Mouse (Mus musculus): ENCODE results near the gene Gm10283. TPM values are rescaled to one million over a fixed set of nuclear protein-coding genes. Genes with fewer than 3 reads are reported as not detected.
A peak's percentile ranks its signal among the peaks of the same experiment; 100 is the strongest.

Gm10283 gene
- polyA plus RNA-seq, 1 experiment from 2014 or later = not detected

- Histone ChIP-seq H3K9ac (ENCODE audit: low read depth, low read length) (no peak overlapping the region), H3K4me2 (ENCODE audit: low read depth, low read length) (no peak overlapping the region), H3K4me3 (ENCODE audit: low read length) (no peak overlapping the region), H3K4me1 (ENCODE audit: control insufficient read depth, insufficient read depth, low read length) (no peaks in the 10 kb centered on the region), H3K9me3 (ENCODE audit: control insufficient read depth, low read length) (no peaks in the 10 kb centered on the region), H3K27ac (ENCODE audit: low read length) (no peak overlapping the region), H3K36me3 (ENCODE audit: control insufficient read depth, insufficient read depth, low read length) (no peaks in the 10 kb centered on the region), H3K27me3 (replicated peaks; ENCODE audit: control insufficient read depth, insufficient read depth, low read length) (no peaks in the 10 kb centered on the region)
- ATAC-seq = peak; percentile 53; the same call in 1 of the 2 replicates
- 36% methylated on average over 15 of the region's 15 CpGs for WGBS
Measured at GRCm38 (mm10) chr8:60466686-60467335, 36.2 kb downstream of the Gm10283 start.

- Histone ChIP-seq H3K27me3 (replicated peaks; ENCODE audit: control insufficient read depth, insufficient read depth, low read length) (no peaks in the 10 kb centered on the region), H3K36me3 (ENCODE audit: control insufficient read depth, insufficient read depth, low read length) (no peaks in the 10 kb centered on the region), H3K4me3 (ENCODE audit: low read length) (no peak overlapping the region), H3K27ac (ENCODE audit: low read length) (no peak overlapping the region), H3K4me2 (ENCODE audit: low read depth, low read length) (no peak overlapping the region), H3K4me1 (ENCODE audit: control insufficient read depth, insufficient read depth, low read length) (no peaks in the 10 kb centered on the region), H3K9ac (ENCODE audit: low read depth, low read length) (no peak overlapping the region), H3K9me3 (ENCODE audit: control insufficient read depth, low read length) (no peaks in the 10 kb centered on the region)
- 66% methylated on average over 2 of the region's 2 CpGs for WGBS
- no peak for ATAC-seq
Measured at GRCm38 (mm10) chr8:60449296-60449695, 53.7 kb downstream of the Gm10283 start.

GRCm38 (mm10) chr8:60444989-60445388 is 58.0 kb downstream of the Gm10283 start:
- Histone ChIP-seq H3K27me3 (replicated peaks; ENCODE audit: control insufficient read depth, insufficient read depth, low read length) (no peaks in the 10 kb centered on the region), H3K4me3 (ENCODE audit: low read length) (no peak overlapping the region), H3K9me3 (ENCODE audit: control insufficient read depth, low read length) (no peaks in the 10 kb centered on the region), H3K9ac (ENCODE audit: low read depth, low read length) (no peak overlapping the region), H3K36me3 (ENCODE audit: control insufficient read depth, insufficient read depth, low read length) (no peaks in the 10 kb centered on the region), H3K4me1 (ENCODE audit: control insufficient read depth, insufficient read depth, low read length) (no peaks in the 10 kb centered on the region), H3K27ac (ENCODE audit: low read length) (no peak overlapping the region), H3K4me2 (ENCODE audit: low read depth, low read length) (no peak overlapping the region)
- no peak for ATAC-seq
- 71% methylated on average over 6 of the region's 6 CpGs for WGBS

GRCm38 (mm10) chr8:60438557-60438956 is 64.4 kb downstream of the Gm10283 start:
- no peak overlapping the region for H3K9ac ChIP-seq (ENCODE audit: low read depth, low read length)
- no peak overlapping the region for H3K4me3 ChIP-seq (ENCODE audit: low read length)
- no peaks in the 10 kb centered on the region for H3K36me3 ChIP-seq (ENCODE audit: control insufficient read depth, insufficient read depth, low read length)
- H3K27me3 ChIP-seq (replicated peaks; ENCODE audit: control insufficient read depth, insufficient read depth, low read length) = no peaks in the 10 kb centered on the region
- no peaks in the 10 kb centered on the region for H3K4me1 ChIP-seq (ENCODE audit: control insufficient read depth, insufficient read depth, low read length)
- no peak for ATAC-seq
- no peaks in the 10 kb centered on the region for H3K9me3 ChIP-seq (ENCODE audit: control insufficient read depth, low read length)
- no peak overlapping the region for H3K27ac ChIP-seq (ENCODE audit: low read length)
- no peak overlapping the region for H3K4me2 ChIP-seq (ENCODE audit: low read depth, low read length)
- WGBS = 53% methylated on average over 3 of the region's 3 CpGs

GRCm38 (mm10) chr8:60436872-60437271 is 66.1 kb downstream of the Gm10283 start:
- Histone ChIP-seq H3K36me3 (ENCODE audit: control insufficient read depth, insufficient read depth, low read length) (no peaks in the 10 kb centered on the region), H3K27ac (ENCODE audit: low read length) (no peak overlapping the region), H3K4me1 (ENCODE audit: control insufficient read depth, insufficient read depth, low read length) (no peaks in the 10 kb centered on the region), H3K4me3 (ENCODE audit: low read length) (no peak overlapping the region), H3K4me2 (ENCODE audit: low read depth, low read length) (no peak overlapping the region), H3K9me3 (ENCODE audit: control insufficient read depth, low read length) (no peaks in the 10 kb centered on the region), H3K9ac (ENCODE audit: low read depth, low read length) (no peak overlapping the region), H3K27me3 (replicated peaks; ENCODE audit: control insufficient read depth, insufficient read depth, low read length) (no peaks in the 10 kb centered on the region)
- no peak for ATAC-seq
- 90% methylated on average over 3 of the region's 3 CpGs for WGBS

GRCm38 (mm10) chr8:60432649-60433048 is 70.3 kb downstream of the Gm10283 start:
- Histone ChIP-seq H3K27me3 (replicated peaks; ENCODE audit: control insufficient read depth, insufficient read depth, low read length) (no peaks in the 10 kb centered on the region), H3K9ac (ENCODE audit: low read depth, low read length) (no peak overlapping the region), H3K4me1 (ENCODE audit: control insufficient read depth, insufficient read depth, low read length) (no peaks in the 10 kb centered on the region), H3K4me3 (ENCODE audit: low read length) (no peak overlapping the region), H3K4me2 (ENCODE audit: low read depth, low read length) (no peak overlapping the region), H3K9me3 (ENCODE audit: control insufficient read depth, low read length) (no peaks in the 10 kb centered on the region; the same call in 1 of the 2 replicates), H3K27ac (ENCODE audit: low read length) (no peak overlapping the region), H3K36me3 (ENCODE audit: control insufficient read depth, insufficient read depth, low read length) (no peaks in the 10 kb centered on the region)
- ATAC-seq = no peak
- 93% methylated on average over 5 of the region's 5 CpGs for WGBS

GRCm38 (mm10) chr8:60406358-60406757 is 96.6 kb downstream of the Gm10283 start:
- Histone ChIP-seq H3K4me1 (ENCODE audit: control insufficient read depth, insufficient read depth, low read length) (no peaks in the 10 kb centered on the region), H3K4me3 (ENCODE audit: low read length) (no peak overlapping the region), H3K27me3 (replicated peaks; ENCODE audit: control insufficient read depth, insufficient read depth, low read length) (no peaks in the 10 kb centered on the region), H3K27ac (ENCODE audit: low read length) (no peak overlapping the region), H3K9ac (ENCODE audit: low read depth, low read length) (no peak overlapping the region), H3K9me3 (ENCODE audit: control insufficient read depth, low read length) (no peaks in the 10 kb centered on the region), H3K4me2 (ENCODE audit: low read depth, low read length) (no peak overlapping the region), H3K36me3 (ENCODE audit: control insufficient read depth, insufficient read depth, low read length) (no peaks in the 10 kb centered on the region)
- WGBS = 77% methylated on average over 8 of the region's 8 CpGs
- no peak for ATAC-seq

- H3K4me2 ChIP-seq (ENCODE audit: low read depth, low read length) = no peak overlapping the region
- WGBS = 42% methylated on average over 6 of the region's 6 CpGs
- H3K9ac ChIP-seq (ENCODE audit: low read depth, low read length) = no peak overlapping the region
- no peak overlapping the region for H3K27ac ChIP-seq (ENCODE audit: low read length)
- no peak overlapping the region for H3K4me3 ChIP-seq (ENCODE audit: low read length)
- H3K9me3 ChIP-seq (ENCODE audit: control insufficient read depth, low read length) = no peaks in the 10 kb centered on the region
- H3K36me3 ChIP-seq (ENCODE audit: control insufficient read depth, insufficient read depth, low read length) = no peaks in the 10 kb centered on the region
- no peak for ATAC-seq
- H3K4me1 ChIP-seq (ENCODE audit: control insufficient read depth, insufficient read depth, low read length) = no peaks in the 10 kb centered on the region
- no peaks in the 10 kb centered on the region for H3K27me3 ChIP-seq (replicated peaks; ENCODE audit: control insufficient read depth, insufficient read depth, low read length)
Measured at GRCm38 (mm10) chr8:60404994-60405548, 97.9 kb downstream of the Gm10283 start.

GRCm38 (mm10) chr8:60393675-60394074 is 109.3 kb downstream of the Gm10283 start:
- Histone ChIP-seq H3K27ac (ENCODE audit: low read length) (no peak overlapping the region), H3K4me1 (ENCODE audit: control insufficient read depth, insufficient read depth, low read length) (no peaks in the 10 kb centered on the region), H3K4me3 (ENCODE audit: low read length) (no peak overlapping the region), H3K27me3 (replicated peaks; ENCODE audit: control insufficient read depth, insufficient read depth, low read length) (no peaks in the 10 kb centered on the region), H3K36me3 (ENCODE audit: control insufficient read depth, insufficient read depth, low read length) (no peaks in the 10 kb centered on the region), H3K4me2 (ENCODE audit: low read depth, low read length) (no peak overlapping the region), H3K9me3 (ENCODE audit: control insufficient read depth, low read length) (no peaks in the 10 kb centered on the region), H3K9ac (ENCODE audit: low read depth, low read length) (no peak overlapping the region)
- WGBS = 77% methylated on average over 4 of the region's 4 CpGs
- ATAC-seq = no peak

- 88% methylated on average over 2 of the region's 2 CpGs for WGBS
- Histone ChIP-seq H3K27ac (ENCODE audit: low read length) (no peak overlapping the region), H3K4me3 (ENCODE audit: low read length) (no peak overlapping the region), H3K36me3 (ENCODE audit: control insufficient read depth, insufficient read depth, low read length) (no peaks in the 10 kb centered on the region), H3K4me1 (ENCODE audit: control insufficient read depth, insufficient read depth, low read length) (no peaks in the 10 kb centered on the region), H3K4me2 (ENCODE audit: low read depth, low read length) (no peak overlapping the region), H3K9me3 (ENCODE audit: control insufficient read depth, low read length) (no peaks in the 10 kb centered on the region), H3K9ac (ENCODE audit: low read depth, low read length) (no peak overlapping the region), H3K27me3 (replicated peaks; ENCODE audit: control insufficient read depth, insufficient read depth, low read length) (no peaks in the 10 kb centered on the region)
- ATAC-seq = no peak
Measured at GRCm38 (mm10) chr8:60386589-60386988, 116.4 kb downstream of the Gm10283 start.
